Mouse (Mus musculus): Measurements from ENCODE around the gene Zscan21. TPM values are rescaled to one million over a fixed set of nuclear protein-coding genes. Genes with fewer than 3 reads are reported as not detected.

The Zscan21 gene
- polyA plus RNA-seq (2012; ENCODE audit: insufficient read depth, insufficient read length, missing spikeins): 14.0 and 15.0 TPM in 2 replicates

GRCm38 (mm10) chr5:138116255-138117198 is at the start of gene Zscan21:
TSS of gene Zscan21 (plus strand) at chr5:138116903.
- TF ChIP-seq POLR2A (IDR thresholded peaks at IDR 0.05; ENCODE audit: borderline replicate concordance, low read depth, low read length) (0 out of 2 replicates have a peak, but pooled peaks have one; percentile 57), CTCF (IDR thresholded peaks at IDR 0.05; ENCODE audit: low read depth, low read length) (no peak)
- H3K4me1 ChIP-seq (ENCODE audit: control insufficient read depth, insufficient read depth, low read length): peaks cover 6% of the 10 kb centered on the region

DNA sequence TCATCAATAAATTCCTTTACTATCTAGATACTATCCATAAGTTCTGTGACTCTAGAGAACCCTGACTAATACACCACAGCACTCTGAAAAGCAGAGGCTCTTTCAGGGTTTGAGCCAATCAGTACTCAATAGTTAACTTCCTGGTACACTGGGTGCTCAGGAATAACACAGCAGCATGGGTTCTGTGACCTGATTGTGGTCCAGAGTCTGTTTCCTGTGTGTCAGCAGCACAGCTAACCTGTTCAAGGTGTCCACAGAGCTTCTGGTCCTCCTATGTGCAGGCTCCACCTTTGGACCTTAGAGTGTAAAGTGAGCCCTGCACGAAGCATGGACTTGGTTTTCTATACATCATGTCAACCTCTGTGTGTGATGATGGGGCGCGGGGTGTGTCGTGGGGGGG is 42.9 kb upstream of the Zscan21 start:
- Histone ChIP-seq H3K4me3 (ENCODE audit: insufficient read depth, low read length) (no peak overlapping the region), H3K27ac (ENCODE audit: insufficient read depth, low read depth, low read length) (no peak overlapping the region)
- TF ChIP-seq POLR2A (IDR thresholded peaks at IDR 0.05; ENCODE audit: borderline replicate concordance, low read depth, low read length) (no peak), CTCF (IDR thresholded peaks at IDR 0.05; ENCODE audit: low read depth, low read length) (no peak)

More at GRCm38 (mm10) chr5:138116255-138117198, at the start of gene Zscan21:
- Histone ChIP-seq H3K27ac (ENCODE audit: insufficient read depth, low read depth, low read length) (peak within 1 kb of the TSS; percentile 77), H3K4me3 (ENCODE audit: insufficient read depth, low read length) (peak within 1 kb of the TSS; percentile 79)

GRCm38 (mm10) chr5:138075684-138076083 is 41.0 kb upstream of the Zscan21 start:
- Histone ChIP-seq H3K27ac (ENCODE audit: insufficient read depth, low read depth, low read length) (no peak overlapping the region), H3K4me3 (ENCODE audit: insufficient read depth, low read length) (no peak overlapping the region), H3K4me1 (ENCODE audit: control insufficient read depth, insufficient read depth, low read length) (no peaks in the 10 kb centered on the region)
- no peak for TF ChIP-seq CTCF (IDR thresholded peaks at IDR 0.05; ENCODE audit: low read depth, low read length)
- no peak for TF ChIP-seq POLR2A (IDR thresholded peaks at IDR 0.05; ENCODE audit: borderline replicate concordance, low read depth, low read length)

More for the DNA sequence above, 42.9 kb upstream of the Zscan21 start:
- no peaks in the 10 kb centered on the region for H3K4me1 ChIP-seq (ENCODE audit: control insufficient read depth, insufficient read depth, low read length)

DNA sequence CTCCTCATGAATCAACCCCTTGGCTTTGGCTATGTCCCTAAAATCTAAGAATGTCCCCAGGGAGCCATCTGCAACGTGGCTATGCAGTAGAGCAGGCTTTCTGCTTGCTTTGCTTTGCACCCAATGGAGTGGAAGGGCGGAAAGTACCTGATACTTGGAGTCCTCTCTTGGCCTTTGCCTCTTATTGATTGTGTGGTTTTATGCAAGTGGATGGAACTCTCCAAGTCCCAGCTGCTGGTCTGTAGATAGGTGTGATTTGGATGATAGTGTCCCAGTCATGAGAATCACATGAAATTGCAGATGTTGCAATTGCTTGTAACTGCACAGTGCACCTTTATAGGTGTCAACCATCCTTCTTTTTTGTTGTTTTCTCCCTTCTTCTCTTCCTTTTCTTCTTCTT is 40.6 kb upstream of the Zscan21 start:
- H3K27ac ChIP-seq (ENCODE audit: insufficient read depth, low read depth, low read length): no peak overlapping the region
- no peaks in the 10 kb centered on the region for H3K4me1 ChIP-seq (ENCODE audit: control insufficient read depth, insufficient read depth, low read length)
- H3K4me3 ChIP-seq (ENCODE audit: insufficient read depth, low read length): no peak overlapping the region
- TF ChIP-seq POLR2A (IDR thresholded peaks at IDR 0.05; ENCODE audit: borderline replicate concordance, low read depth, low read length) (no peak), CTCF (IDR thresholded peaks at IDR 0.05; ENCODE audit: low read depth, low read length) (no peak)

DNA sequence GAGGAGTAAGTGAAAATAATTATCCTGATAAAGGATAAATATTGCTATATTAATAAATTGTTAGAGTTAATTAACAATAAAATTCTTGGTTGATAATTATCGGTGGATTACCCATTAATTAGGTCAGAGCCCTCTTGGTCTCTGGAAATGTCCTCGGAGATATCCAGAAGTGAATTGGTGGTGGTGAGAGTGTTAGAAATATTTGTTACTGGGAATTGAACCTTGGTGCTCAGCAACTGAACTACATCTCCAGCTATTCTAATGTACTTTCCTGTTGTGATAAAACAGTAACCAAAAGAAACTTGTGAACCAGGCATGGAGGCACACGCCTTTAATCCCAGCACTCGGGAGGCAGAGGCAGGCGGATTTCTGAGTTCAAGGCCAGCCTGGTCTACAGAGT is 36.2 kb upstream of the Zscan21 start:
- no peak overlapping the region for H3K4me3 ChIP-seq (ENCODE audit: insufficient read depth, low read length)
- TF ChIP-seq CTCF (IDR thresholded peaks at IDR 0.05; ENCODE audit: low read depth, low read length) (no peak), POLR2A (IDR thresholded peaks at IDR 0.05; ENCODE audit: borderline replicate concordance, low read depth, low read length) (no peak)
- H3K27ac ChIP-seq (ENCODE audit: insufficient read depth, low read depth, low read length): no peak overlapping the region
- H3K4me1 ChIP-seq (ENCODE audit: control insufficient read depth, insufficient read depth, low read length): no peaks in the 10 kb centered on the region

GRCm38 (mm10) chr5:138081446-138081845 is 35.3 kb upstream of the Zscan21 start:
- Histone ChIP-seq H3K27ac (ENCODE audit: insufficient read depth, low read depth, low read length) (no peak overlapping the region), H3K4me3 (ENCODE audit: insufficient read depth, low read length) (no peak overlapping the region), H3K4me1 (ENCODE audit: control insufficient read depth, insufficient read depth, low read length) (no peaks in the 10 kb centered on the region)
- TF ChIP-seq POLR2A (IDR thresholded peaks at IDR 0.05; ENCODE audit: borderline replicate concordance, low read depth, low read length): no peak
- no peak for TF ChIP-seq CTCF (IDR thresholded peaks at IDR 0.05; ENCODE audit: low read depth, low read length)

DNA sequence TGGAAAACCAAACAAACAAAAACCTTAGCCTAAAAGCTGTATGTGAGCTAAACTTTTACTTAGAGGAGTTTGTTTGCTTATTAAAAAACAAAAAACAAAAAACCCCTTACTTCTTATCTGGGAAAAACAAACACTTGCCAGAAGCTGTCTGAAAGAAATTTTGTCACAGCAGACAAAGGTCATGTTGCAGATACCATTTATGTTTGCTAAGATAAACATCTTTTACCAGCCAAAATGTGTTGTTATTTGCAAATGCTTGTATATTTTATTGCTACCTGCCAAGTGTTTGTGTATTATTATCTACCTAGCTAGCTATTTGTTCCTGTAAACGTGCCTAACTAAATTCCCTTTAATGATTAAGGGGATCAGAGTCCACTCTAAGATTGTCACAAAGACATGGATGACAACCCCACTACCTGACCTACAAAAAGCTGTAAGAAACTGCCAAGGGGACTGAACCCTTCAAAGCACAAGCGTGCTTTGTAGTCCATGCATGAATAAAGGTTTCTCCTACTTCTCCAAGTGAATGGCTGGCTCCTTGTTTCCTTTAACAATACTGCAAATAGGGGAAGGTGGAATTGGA is 33.3 kb upstream of the Zscan21 start:
- H3K27ac ChIP-seq (ENCODE audit: insufficient read depth, low read depth, low read length): no peak overlapping the region
- H3K4me1 ChIP-seq (ENCODE audit: control insufficient read depth, insufficient read depth, low read length): peaks cover 5% of the 10 kb centered on the region; the same call in 1 of the 2 replicates
- no peak overlapping the region for H3K4me3 ChIP-seq (ENCODE audit: insufficient read depth, low read length)
- TF ChIP-seq POLR2A (IDR thresholded peaks at IDR 0.05; ENCODE audit: borderline replicate concordance, low read depth, low read length) (no peak), CTCF (IDR thresholded peaks at IDR 0.05; ENCODE audit: low read depth, low read length) (no peak)

DNA sequence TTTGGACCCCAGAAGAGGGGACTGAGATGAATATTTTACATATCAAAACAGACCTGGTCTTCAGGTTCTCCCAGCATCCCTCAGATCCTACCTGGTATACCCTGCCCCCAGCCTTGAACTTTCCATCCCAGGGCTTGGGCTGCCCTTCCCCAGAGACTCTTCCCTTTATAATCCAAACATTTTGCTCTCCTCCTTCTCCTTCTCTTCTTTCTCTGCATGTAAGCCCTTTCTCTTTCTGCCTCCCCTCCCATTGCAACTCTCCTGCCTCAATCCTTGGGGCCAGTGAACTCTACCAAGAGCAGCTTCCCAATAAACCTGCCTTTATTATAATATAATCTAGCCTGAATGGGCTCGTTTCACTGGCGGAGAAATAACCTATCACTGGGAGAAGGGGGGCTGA is 32.8 kb upstream of the Zscan21 start:
- TF ChIP-seq POLR2A (IDR thresholded peaks at IDR 0.05; ENCODE audit: borderline replicate concordance, low read depth, low read length): no peak
- TF ChIP-seq CTCF (IDR thresholded peaks at IDR 0.05; ENCODE audit: low read depth, low read length): no peak
- Histone ChIP-seq H3K4me1 (ENCODE audit: control insufficient read depth, insufficient read depth, low read length) (peaks cover 5% of the 10 kb centered on the region; the same call in 1 of the 2 replicates), H3K27ac (ENCODE audit: insufficient read depth, low read depth, low read length) (no peak overlapping the region), H3K4me3 (ENCODE audit: insufficient read depth, low read length) (no peak overlapping the region)

GRCm38 (mm10) chr5:138084507-138084906 is 32.2 kb upstream of the Zscan21 start:
- H3K4me1 ChIP-seq (ENCODE audit: control insufficient read depth, insufficient read depth, low read length): peaks cover 5% of the 10 kb centered on the region; the same call in 1 of the 2 replicates
- no peak for TF ChIP-seq CTCF (IDR thresholded peaks at IDR 0.05; ENCODE audit: low read depth, low read length)
- no peak for TF ChIP-seq POLR2A (IDR thresholded peaks at IDR 0.05; ENCODE audit: borderline replicate concordance, low read depth, low read length)
- H3K4me3 ChIP-seq (ENCODE audit: insufficient read depth, low read length): peak overlapping the region; percentile 96; the same call in 1 of the 2 replicates
- H3K27ac ChIP-seq (ENCODE audit: insufficient read depth, low read depth, low read length): no peak overlapping the region

All from bone marrow macrophage, adult 2 months (primary cell).